Mouse (Mus musculus): ENCODE measurements around the gene Ccdc125. TPM values are rescaled to one million over a fixed set of nuclear protein-coding genes. Genes with fewer than 3 reads are reported as not detected.

Ccdc125 gene
- 4.4 and 4.7 TPM in 2 replicates for polyA plus RNA-seq (2015; fragmentation: Nextera tagmentation; extraction: Ambion mirVana)

DNA sequence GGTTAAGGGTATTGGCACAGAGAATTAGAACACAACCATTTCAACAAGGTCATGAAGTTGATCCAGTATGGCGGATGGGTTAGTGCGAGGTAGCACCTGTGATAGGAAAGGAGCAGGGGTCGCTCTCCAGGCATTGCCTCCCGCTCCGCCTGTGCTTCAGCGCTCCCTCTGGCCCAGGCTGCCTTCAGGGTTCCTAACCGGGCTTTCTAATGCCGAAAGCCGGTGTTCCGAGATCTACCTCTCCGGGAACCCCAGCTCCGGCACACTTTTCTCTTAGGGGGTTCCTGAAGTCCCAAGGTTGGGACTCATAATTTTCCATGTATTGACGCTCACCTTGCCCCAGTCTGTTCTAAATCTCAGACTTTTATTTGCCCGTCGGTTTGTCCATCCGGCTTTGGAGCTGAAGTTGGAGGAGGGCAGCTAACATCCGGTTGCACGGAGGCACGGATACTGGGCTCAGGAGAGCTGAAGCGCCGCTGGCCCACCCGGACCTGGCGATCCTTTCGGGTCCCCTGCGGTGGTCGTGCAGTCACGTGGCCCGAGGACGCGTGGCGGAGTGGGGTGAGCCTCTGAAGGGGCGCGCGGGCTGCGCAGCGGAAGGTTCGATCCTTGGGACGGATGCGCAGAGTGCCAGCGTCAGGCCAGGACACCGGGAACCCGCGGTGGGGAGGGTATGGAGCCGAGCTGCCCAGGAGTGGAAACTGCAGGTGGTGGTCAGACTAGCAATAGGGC is at the start of gene Ccdc125:
Gene Ccdc125, plus strand, starts transcription at position 427 of the 732 bp plus-strand sequence.
- Histone ChIP-seq H3K36me3 (peaks cover 13% of the 10 kb centered on the region), H3K9ac (peak within 1 kb of the TSS; percentile 72), H3K27ac (no peak within 1 kb of the TSS; the same call in 1 of the 2 replicates), H3K4me2 (peak within 1 kb of the TSS; percentile 81), H3K4me3 (peak within 1 kb of the TSS; percentile 59), H3K27me3 (no peaks in the 10 kb centered on the region), H3K9me3 (no peaks in the 10 kb centered on the region), H3K4me1 (no peaks in the 10 kb centered on the region)
- ATAC-seq (ENCODE audit: insufficient number of reproducible peaks, insufficient read depth, low FRiP score, low TSS enrichment, low read depth), result peak; percentile 71; the same call in 1 of the 2 replicates
- under 1% methylated on average over 44 of the region's 44 CpGs for WGBS

- H3K9ac ChIP-seq, result no peak overlapping the region
- 86% methylated on average over 4 of the region's 4 CpGs for WGBS
- H3K9me3 ChIP-seq, result no peaks in the 10 kb centered on the region
- H3K4me1 ChIP-seq, result no peaks in the 10 kb centered on the region
- H3K4me2 ChIP-seq, result no peak overlapping the region
- H3K27ac ChIP-seq, result no peak overlapping the region
- H3K36me3 ChIP-seq, result peaks cover 77% of the 10 kb centered on the region
- no peak overlapping the region for H3K4me3 ChIP-seq
- no peak for ATAC-seq (ENCODE audit: insufficient number of reproducible peaks, insufficient read depth, low FRiP score, low TSS enrichment, low read depth)
- peaks cover 7% of the 10 kb centered on the region for H3K27me3 ChIP-seq
Observed at GRCm38 (mm10) chr13:100622241-100622640, 47.3 kb upstream of the Ccdc125 start.

DNA sequence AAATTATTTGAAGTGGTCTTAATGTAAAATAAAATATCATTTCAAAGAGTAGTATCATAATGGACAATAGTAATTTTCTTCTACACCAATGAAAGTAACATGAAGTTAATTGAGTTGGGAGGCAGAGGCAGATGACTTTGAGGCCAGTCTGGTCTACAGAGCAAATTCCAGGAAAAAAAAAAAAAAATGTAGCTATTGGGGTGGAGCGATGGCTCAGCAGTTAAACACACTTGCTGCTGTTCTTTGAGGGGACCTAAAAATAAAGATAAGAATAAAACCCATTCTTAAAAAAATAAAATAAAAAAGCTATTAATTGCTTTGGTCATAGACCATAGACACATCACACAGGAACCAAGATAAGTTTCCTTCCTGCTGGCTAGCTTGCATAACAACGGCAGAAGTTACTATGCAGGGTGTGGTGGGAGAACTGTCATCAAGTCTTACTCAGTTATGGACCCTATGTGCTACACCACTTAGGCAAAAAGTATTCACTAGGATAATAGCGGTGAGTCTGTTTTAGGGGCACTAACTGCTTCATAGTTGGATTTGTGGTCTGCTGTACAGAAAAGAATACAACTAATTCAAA is 35.3 kb upstream of the Ccdc125 start:
- H3K27ac ChIP-seq, result no peak overlapping the region
- no peaks in the 10 kb centered on the region for H3K4me1 ChIP-seq
- H3K4me3 ChIP-seq, result no peak overlapping the region
- WGBS, result 97% methylated on average over 3 of the region's 3 CpGs
- no peak for ATAC-seq (ENCODE audit: insufficient number of reproducible peaks, insufficient read depth, low FRiP score, low TSS enrichment, low read depth)
- no peaks in the 10 kb centered on the region for H3K9me3 ChIP-seq
- H3K4me2 ChIP-seq, result no peak overlapping the region
- no peak overlapping the region for H3K9ac ChIP-seq
- H3K27me3 ChIP-seq, result no peaks in the 10 kb centered on the region
- peaks cover 69% of the 10 kb centered on the region for H3K36me3 ChIP-seq

- H3K4me3 ChIP-seq, result no peak overlapping the region
- no peaks in the 10 kb centered on the region for H3K27me3 ChIP-seq
- ATAC-seq (ENCODE audit: insufficient number of reproducible peaks, insufficient read depth, low FRiP score, low TSS enrichment, low read depth), result no peak
- no peak overlapping the region for H3K27ac ChIP-seq
- H3K4me1 ChIP-seq, result no peaks in the 10 kb centered on the region
- no peak overlapping the region for H3K9ac ChIP-seq
- peaks cover 83% of the 10 kb centered on the region for H3K36me3 ChIP-seq
- no peak overlapping the region for H3K4me2 ChIP-seq
- no peaks in the 10 kb centered on the region for H3K9me3 ChIP-seq
- WGBS, result 91% methylated on average over 4 of the region's 4 CpGs
Observed at GRCm38 (mm10) chr13:100642471-100643209, 26.9 kb upstream of the Ccdc125 start.

GRCm38 (mm10) chr13:100648223-100648622 is 21.3 kb upstream of the Ccdc125 start:
- no peaks in the 10 kb centered on the region for H3K27me3 ChIP-seq
- H3K27ac ChIP-seq, result no peak overlapping the region
- H3K36me3 ChIP-seq, result peaks cover 39% of the 10 kb centered on the region
- no peak overlapping the region for H3K9ac ChIP-seq
- no peak overlapping the region for H3K4me3 ChIP-seq
- no peak for ATAC-seq (ENCODE audit: insufficient number of reproducible peaks, insufficient read depth, low FRiP score, low TSS enrichment, low read depth)
- H3K9me3 ChIP-seq, result no peaks in the 10 kb centered on the region
- no peak overlapping the region for H3K4me2 ChIP-seq
- WGBS, result 94% methylated on average over 8 of the region's 8 CpGs
- H3K4me1 ChIP-seq, result peaks cover 8% of the 10 kb centered on the region

GRCm38 (mm10) chr13:100650550-100651438 is 18.7 kb upstream of the Ccdc125 start, which contains the start of the genes Ak6 and Rad17:
TSS of gene Ak6 (plus strand) at chr13:100650979.
TSS of gene Rad17 (minus strand) at chr13:100651051.
- Histone ChIP-seq H3K4me3 (peak within 1 kb of the TSS; percentile 97), H3K27me3 (no peaks in the 10 kb centered on the region), H3K4me2 (peak within 1 kb of the TSS; percentile 90), H3K9ac (peak within 1 kb of the TSS; percentile 94), H3K9me3 (no peaks in the 10 kb centered on the region), H3K36me3 (peaks cover 23% of the 10 kb centered on the region), H3K4me1 (peaks cover 8% of the 10 kb centered on the region), H3K27ac (peak within 1 kb of the TSS; percentile 95)
- peak; percentile 96 for ATAC-seq (ENCODE audit: insufficient number of reproducible peaks, insufficient read depth, low FRiP score, low TSS enrichment, low read depth)
- WGBS, result under 1% methylated on average over 62 of the region's 73 CpGs

DNA sequence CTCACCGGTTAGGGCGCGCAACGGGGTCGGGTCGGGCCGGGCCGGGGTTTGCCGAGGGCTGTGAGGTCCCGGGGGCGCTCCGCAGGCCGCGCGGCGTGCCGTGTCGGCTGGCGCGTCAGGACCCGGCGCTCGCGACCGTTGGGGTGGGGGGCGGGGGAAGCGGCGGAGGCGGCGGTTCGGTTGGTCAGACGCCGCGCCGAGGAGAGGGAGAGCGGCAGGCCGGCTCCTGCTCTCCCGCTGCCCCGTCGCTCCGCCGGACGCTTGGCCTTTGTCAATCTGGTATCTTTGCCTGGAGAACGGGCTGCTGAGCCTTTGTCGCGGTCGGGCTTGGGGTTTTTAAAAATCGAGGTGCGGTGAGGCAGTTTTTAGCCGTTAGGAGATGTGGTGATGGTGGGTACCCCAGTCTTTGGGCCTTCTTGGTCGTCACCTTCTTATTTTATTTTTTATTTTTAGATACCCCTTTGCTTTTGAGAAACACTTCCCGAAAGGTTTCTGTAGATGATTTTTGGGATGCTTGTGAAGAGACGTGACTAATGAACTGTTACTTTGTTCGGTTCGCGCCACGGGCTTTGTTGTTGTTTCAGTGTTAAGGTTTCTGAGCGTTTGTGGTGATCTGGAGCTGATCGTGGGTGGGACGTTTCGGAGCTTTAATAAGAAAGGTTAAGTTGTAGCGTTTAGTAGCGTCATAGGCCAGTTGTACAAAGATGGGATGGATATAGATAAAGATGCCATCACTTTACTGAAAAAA is 17.9 kb upstream of the Ccdc125 start, which contains the start of gene Taf9:
Gene Taf9, plus strand, starts transcription at position 141 of the 748 bp plus-strand sequence.
- H3K4me3 ChIP-seq, result peak within 1 kb of the TSS; percentile 97
- WGBS, result under 1% methylated on average over 55 of the region's 63 CpGs
- peak within 1 kb of the TSS; percentile 90 for H3K4me2 ChIP-seq
- peak; percentile 73 for ATAC-seq (ENCODE audit: insufficient number of reproducible peaks, insufficient read depth, low FRiP score, low TSS enrichment, low read depth)
- H3K36me3 ChIP-seq, result peaks cover 19% of the 10 kb centered on the region
- peak within 1 kb of the TSS; percentile 95 for H3K27ac ChIP-seq
- no peaks in the 10 kb centered on the region for H3K9me3 ChIP-seq
- H3K4me1 ChIP-seq, result peaks cover 8% of the 10 kb centered on the region
- no peaks in the 10 kb centered on the region for H3K27me3 ChIP-seq
- H3K9ac ChIP-seq, result peak within 1 kb of the TSS; percentile 94

- Histone ChIP-seq H3K4me3 (no peak overlapping the region), H3K36me3 (peaks cover 16% of the 10 kb centered on the region), H3K27ac (no peak overlapping the region), H3K9me3 (no peaks in the 10 kb centered on the region), H3K27me3 (no peaks in the 10 kb centered on the region), H3K4me2 (no peak overlapping the region), H3K9ac (no peak overlapping the region), H3K4me1 (no peaks in the 10 kb centered on the region)
- 93% methylated on average over 5 of the region's 5 CpGs for WGBS
- no peak for ATAC-seq (ENCODE audit: insufficient number of reproducible peaks, insufficient read depth, low FRiP score, low TSS enrichment, low read depth)
Observed at GRCm38 (mm10) chr13:100658091-100658490, 11.4 kb upstream of the Ccdc125 start.

DNA sequence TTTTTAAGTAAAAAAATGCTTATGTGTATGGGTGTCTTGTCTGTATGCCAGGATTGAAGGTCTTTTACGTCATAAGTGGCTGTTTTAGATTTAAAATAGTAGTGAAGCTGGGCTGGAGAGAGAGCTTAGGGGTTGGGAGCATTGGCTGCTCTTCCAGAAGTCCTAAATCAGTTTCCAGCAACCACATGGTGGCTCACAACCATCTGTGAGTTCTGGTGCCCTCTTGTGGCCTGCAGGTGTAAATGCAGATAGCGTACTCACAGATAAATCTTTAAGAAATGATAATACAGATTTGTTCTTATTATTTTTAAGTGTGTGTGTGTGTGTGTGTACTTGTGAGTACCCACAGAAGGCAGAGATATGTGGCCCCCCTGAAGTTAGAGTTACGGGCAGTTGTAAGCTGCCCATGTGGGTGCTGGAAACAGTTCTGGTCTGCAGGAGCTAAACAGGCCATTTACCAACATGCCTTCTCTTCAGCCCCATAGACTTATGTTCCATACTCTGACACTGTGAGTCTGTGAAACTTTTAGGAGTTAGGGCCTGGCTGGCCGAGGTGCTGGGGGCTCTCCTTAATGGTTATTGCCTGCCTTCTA is 9.6 kb upstream of the Ccdc125 start:
- ATAC-seq (ENCODE audit: insufficient number of reproducible peaks, insufficient read depth, low FRiP score, low TSS enrichment, low read depth), result no peak
- peaks cover 27% of the 10 kb centered on the region for H3K36me3 ChIP-seq
- H3K4me1 ChIP-seq, result no peaks in the 10 kb centered on the region
- no peaks in the 10 kb centered on the region for H3K9me3 ChIP-seq
- H3K4me2 ChIP-seq, result no peak overlapping the region
- no peak overlapping the region for H3K9ac ChIP-seq
- no peaks in the 10 kb centered on the region for H3K27me3 ChIP-seq
- no peak overlapping the region for H3K4me3 ChIP-seq
- 45% methylated on average over 4 of the region's 4 CpGs for WGBS
- H3K27ac ChIP-seq, result no peak overlapping the region

DNA sequence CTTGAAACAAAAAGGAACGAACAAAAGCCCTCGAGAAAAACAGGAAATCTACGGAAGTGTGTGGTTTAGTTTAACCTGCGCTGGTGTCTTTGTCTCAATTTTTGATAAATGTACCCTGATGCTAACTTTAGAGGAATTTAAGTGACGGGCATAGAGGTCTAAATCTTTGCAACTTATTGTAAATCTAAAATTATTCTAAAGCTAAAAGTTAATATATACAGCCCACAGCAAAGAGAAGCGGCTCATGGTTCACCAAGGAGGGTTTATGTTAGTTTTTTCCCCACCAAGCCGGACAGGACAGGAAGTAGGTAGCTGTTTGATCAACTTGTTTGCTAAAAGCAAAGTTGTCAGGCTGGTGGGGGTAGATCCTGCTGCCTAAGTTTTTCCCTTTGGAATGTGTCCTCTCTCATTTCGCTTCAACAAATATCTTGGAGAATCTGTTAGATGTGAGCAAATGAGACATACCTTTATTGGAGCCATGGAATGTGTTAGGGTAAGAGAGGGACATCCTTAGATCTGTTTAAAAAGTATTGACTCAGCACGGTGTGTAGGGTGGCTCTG is 744 bp downstream of the Ccdc125 start:
- no peaks in the 10 kb centered on the region for H3K27me3 ChIP-seq
- no peak for ATAC-seq (ENCODE audit: insufficient number of reproducible peaks, insufficient read depth, low FRiP score, low TSS enrichment, low read depth)
- peak overlapping the region; percentile 81 for H3K4me2 ChIP-seq
- WGBS, result 50% methylated on average over 9 of the region's 9 CpGs
- no peaks in the 10 kb centered on the region for H3K4me1 ChIP-seq
- H3K27ac ChIP-seq, result no peak overlapping the region
- H3K9me3 ChIP-seq, result no peaks in the 10 kb centered on the region
- H3K9ac ChIP-seq, result peak overlapping the region; percentile 72; the same call in 1 of the 2 replicates
- peak overlapping the region; percentile 59 for H3K4me3 ChIP-seq
- peaks cover 13% of the 10 kb centered on the region for H3K36me3 ChIP-seq

Data from embryonic facial prominence, embryonic 13.5 days (tissue).